Mouse (Mus musculus) spleen, adult 10 weeks (tissue): ENCODE data around the gene Ankrd7. TPM values are rescaled to one million over a fixed set of nuclear protein-coding genes. Genes with fewer than 3 reads are reported as not detected.

Experiments used
- polyA plus RNA-seq: library from polyadenylated mRNA; stranded (reverse); fragments of 350-450 nt; fragmentation: Illumina TruSeq; extraction: RNeasy Lipid Tissue Mini Kit (QIAGEN cat#74804); gene quantifications from one replicate; pipeline ENCODE4 v1.2.3, GENCODE M21; 2015; ENCODE audit warnings: low replicate concordance; ENCODE audit not compliant: insufficient read depth

Gene Ankrd7
- polyA plus RNA-seq, result not detected

DNA sequence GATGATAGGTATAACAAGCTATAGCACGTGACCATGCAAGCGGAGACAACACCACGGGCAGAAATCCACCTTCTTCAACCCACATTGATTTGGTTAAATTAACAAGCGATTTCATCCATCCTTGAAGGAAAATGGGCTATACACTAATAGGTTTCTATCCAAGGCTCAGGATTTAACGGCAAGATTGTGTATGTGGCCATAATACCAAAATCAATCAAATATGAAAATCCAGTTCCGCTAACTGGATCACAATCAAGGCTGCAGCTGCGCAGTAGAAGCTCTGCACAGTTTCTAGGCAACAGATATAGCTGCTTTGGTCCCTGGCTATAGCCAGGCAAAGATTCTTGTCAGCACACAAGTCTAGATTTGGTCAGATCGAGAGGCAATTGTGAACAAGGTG, at the start of gene Ankrd7:
Ankrd7 (plus strand) TSS at position 301 of the 400 bp plus-strand sequence.

DNA sequence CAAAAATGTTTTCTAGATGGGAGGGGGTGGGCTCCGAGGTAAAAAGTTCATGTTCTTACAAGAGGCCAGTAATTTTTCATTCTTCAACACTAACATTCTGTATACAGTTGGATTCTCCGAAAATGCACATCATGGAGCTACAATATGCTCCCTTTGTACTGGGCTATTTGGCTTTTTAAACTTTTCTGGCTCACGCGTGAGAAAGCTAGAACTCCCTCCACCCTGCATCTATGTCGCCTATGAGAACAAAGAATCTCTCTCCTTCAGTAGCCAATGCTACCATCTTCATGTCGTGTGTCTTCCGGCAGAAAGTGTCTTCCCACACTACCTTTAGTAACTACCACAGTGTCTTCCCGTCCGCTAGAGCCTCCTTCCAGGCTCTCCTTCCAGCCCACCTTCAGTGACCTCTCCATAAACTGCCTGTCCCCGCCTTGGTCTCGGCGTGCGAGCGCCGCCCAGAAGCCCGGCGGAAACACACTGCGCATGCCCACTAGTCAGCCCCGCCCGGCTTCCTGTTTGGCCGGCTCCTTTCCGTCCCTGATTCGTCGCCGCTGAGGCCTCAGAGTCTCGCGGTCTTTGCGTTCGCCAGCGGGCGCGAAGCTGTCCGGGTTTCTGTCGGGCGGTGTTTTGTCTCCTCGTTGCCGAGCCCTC, 17.9 kb upstream of the Ankrd7 start, which contains the start of gene Lsm8:
Lsm8 (plus strand) TSS at position 529 of the 651 bp plus-strand sequence.

Other genes starting within 250 kb of the Ankrd7 start
- gene Lsm8, start 17.7 kb upstream of the Ankrd7 start, polyA plus RNA-seq, result 84.9 TPM